Mouse (Mus musculus) heart, postnatal 25 days (tissue): ENCODE results near the gene Crygd. TPM values are rescaled to one million over a fixed set of nuclear protein-coding genes. Genes with fewer than 3 reads are reported as not detected.
"Not testable (repeated sequence)": the region's sequence is repeated elsewhere in the genome, so short reads cannot be mapped to it uniquely, and the experiment has no call there.

ENCODE experiments used
- DNase-seq: peaks from one replicate; pipeline ENCODE4 v3.0.0; 2022; ENCODE audit warnings: low spot score
- intact Hi-C: fragments of 180-260 bp; cut with DNase I; formaldehyde crosslinking; loops from one replicate; pipeline ENCODE4 v1.15.1; 2025
- total RNA-seq, 2 experiments: library from RNA; stranded (reverse); gene quantifications; 2 replicates each; pipeline ENCODE4 v1.2.3; 2021

Gene Crygd
- total RNA-seq: not detected

DNA sequence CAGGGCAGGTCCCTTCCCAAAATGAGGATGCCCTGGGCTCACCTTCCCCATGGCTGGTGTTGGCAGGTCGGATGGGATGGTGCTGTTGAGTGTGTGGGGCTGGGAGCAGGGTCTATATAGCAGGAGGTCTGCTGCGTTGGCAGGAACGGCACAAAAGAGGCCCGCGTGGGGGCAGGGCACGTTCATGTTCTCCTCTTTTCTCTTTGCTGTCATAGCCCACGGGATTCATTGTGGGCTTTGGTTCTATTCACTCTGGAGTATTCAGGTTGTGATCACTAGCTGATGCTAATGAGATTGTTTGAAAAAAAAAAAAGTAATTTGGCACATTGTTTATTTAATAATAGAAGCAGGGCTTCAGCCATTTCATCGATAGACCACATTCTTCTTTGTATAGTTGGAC is at the start of gene Crygd:
Crygd (minus strand) TSS at position 101 of the 400 bp plus-strand sequence.
- DNase-seq: no peak
- intact Hi-C loops: no loop called here

- intact Hi-C loops: loop anchor here (2.0 kb wide), 1 partner anchor 66 kb away; no protein-coding TSS in a partner anchor
- DNase-seq: no peak
These were observed 49.5 kb upstream of the Crygd start for GRCm38 (mm10) chr1:65112807-65113196.

DNA sequence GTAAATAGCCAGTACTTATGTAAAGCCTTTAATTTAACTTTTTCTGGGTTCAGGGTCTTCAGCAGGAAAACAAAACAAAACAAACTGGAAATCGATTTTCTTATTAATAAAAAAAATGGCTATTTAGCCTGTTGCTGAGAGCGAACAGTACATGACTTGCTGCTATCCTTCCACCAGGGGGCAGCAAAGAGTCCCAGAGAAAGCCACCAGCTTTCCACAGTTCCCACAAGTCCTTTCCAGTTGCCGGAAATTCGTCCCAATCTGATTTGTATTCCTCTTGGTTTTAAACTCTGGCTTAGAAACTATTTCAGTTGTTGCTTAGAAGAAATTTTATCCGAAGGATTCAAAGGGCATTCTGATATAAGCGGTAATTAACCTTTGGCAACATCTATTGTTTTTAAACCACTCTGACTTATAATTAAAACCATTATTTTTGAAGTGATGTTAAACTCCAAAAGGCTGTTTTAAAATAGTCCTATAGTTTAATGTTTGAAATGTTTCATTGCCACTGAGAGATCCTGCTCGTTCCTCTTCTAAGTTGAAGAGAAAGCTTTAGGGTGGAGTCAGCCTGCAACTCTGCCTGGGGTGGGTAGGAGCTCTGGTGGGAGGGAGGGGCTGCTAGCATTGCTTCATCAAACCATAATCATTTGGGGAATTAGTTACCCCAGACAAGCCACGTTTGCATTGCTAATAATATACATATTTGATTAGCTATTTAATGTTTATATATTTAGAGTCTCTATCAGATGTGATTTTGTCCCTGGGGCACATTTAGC is 49.0 kb upstream of the Crygd start:
- intact Hi-C loops: loop anchor here (2.0 kb wide), 1 partner anchor 67 kb away; no protein-coding TSS in a partner anchor

DNA sequence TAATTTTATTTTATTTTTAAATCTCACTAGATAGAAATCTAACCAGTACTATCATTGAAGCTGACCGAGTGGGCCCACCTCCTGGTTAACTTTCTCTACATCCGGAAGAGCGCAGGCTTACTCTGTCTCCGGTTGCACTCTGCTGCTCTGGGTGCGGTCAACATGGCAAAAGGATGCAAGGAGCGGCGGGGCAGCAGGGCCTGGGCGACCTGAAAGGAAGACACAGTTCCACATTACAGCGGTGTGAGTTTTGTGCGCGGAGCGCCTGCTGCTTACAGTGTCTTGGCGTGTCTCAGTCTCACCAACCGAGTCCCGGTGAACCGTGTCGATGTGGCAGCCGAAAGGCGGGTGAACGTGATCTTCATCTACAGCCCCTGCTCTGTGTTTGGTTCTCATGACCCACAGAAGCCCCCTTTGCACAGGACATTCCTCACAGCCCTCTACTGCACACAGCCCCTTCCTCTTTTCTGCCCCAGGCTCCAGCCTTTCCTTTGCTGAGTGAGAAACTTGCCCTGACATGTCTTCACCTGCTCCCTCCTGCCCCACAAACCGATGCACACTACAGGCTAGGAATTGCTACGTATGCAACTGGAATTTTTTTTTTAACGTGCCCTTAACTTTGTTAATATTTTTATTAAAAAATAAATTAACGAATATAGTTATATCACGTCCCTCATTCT is 46.6 kb upstream of the Crygd start:
- intact Hi-C loops: no loop called here

More for the DNA sequence above, 49.0 kb upstream of the Crygd start:
- DNase-seq: peak; percentile 16

DNA sequence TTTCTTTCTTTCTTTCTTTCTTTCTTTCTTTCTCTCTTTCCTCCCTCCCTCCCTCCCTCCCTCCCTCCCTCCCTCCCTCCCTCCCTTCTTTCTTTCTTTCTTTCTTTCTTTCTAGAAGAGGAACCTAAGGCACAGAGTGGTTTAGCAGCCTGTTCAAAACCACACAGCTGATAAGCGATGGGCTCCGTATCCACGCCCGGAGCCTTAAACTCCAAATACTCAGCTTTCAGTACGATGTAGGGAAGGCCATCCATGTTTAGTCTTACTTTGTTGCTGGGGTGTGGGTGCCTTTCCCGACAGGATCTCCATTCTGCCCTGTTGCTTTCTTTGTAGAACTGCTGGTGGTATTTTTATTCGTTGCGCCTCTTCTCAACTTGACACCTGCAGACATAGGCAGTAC is 45.9 kb upstream of the Crygd start:
- intact Hi-C loops: no loop called here
- DNase-seq: no peak

More for the DNA sequence above, 46.6 kb upstream of the Crygd start:
- no peak for DNase-seq

DNA sequence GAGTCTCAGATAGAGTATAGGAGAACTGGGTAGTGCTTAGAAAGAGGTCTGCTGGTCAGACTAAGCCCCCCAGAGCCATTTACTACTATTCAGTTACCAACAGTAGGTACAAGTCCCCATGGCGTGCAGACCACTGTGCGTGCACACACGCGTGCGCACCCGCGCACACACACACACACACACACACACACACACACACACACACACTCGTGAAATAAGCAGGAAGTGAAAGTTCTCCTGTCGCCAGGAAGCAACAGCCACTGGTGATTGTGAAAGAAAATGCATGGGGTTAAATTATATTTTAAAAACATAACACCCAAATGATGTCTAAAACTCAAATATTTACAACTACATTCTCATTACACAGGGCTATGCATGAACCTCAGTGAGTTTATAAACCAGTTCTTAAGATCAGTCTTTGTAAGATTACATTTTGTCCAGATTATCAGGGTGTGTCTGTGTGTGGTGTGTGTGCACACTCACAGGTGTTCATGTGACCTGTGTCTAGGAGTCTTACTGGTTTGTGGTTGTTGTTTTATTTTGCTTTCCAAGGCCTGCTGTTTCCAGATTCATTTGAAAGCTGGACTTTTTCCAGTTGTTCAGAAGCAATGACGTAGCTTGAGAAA is 44.5 kb upstream of the Crygd start:
- no peak for DNase-seq
- intact Hi-C loops: no loop called here

DNA sequence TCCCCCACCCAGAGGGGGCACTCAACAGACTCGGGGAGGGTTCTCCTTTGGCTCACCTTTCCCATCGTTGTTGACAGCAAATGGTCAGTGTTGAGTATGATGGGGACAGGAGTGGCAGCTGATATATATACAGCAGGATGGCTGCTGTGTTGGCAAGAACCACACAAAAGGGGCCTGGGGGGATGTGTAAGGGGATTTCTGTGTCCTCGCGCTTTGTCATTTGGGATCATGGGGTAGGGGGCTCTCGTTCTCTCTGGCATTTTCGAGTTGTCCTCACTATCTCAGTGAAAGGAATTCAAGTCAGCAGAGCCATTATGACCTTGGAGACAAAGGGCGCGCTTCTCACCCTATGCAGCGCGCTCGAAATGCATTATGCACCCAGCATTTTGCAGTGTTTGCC is 40.0 kb upstream of the Crygd start, which contains the start of gene Cryga:
Cryga (minus strand) TSS at position 101 of the 400 bp plus-strand sequence.
- intact Hi-C loops: no loop called here
- DNase-seq: no peak

DNA sequence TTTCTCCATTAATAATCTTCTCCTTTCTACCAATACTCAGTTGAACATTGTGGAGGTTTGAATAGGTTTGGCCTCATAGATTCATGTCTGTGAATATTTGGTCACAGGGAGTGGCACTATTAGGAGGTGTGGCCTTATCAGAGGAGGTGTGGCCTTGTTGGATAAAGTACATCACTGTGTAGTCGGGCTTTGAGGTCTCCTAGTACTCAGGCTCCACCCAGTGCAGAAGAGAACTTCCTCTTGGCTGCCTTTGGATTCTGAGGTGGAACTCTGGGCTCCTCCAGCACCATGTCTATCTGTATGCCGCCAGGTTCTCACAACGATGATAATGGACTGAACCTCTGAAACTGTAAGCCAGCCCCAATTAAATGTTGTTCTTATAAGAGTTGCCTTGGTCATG is 33.7 kb upstream of the Crygd start:
- DNase-seq: no peak
- intact Hi-C loops: no loop called here

DNA sequence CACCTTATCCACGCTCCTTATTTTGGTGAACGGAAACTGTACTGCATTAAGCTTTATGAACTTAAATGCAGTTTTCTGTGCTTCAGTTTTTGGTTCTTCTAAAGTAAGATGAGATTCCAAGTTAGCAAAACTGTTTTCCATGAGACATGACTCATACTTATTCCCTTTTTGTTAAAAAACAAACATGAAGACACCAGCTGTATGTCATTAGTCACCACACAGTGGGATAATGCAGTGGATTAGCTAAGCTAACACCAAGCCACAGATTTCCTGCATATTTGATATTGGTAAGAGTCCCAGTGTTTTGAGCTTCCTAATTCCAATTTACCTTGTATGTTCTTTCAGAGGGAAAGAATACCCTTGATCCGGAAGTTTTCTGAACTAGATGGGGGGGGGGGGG is 28.3 kb upstream of the Crygd start:
- DNase-seq: no peak
- intact Hi-C loops: no loop called here

GRCm38 (mm10) chr1:65090370-65090769 is 27.1 kb upstream of the Crygd start:
- intact Hi-C loops: no loop called here
- no peak for DNase-seq

- intact Hi-C loops: no loop called here
- DNase-seq: no peak
These were observed 25.5 kb upstream of the Crygd start for GRCm38 (mm10) chr1:65088567-65089356.

DNA sequence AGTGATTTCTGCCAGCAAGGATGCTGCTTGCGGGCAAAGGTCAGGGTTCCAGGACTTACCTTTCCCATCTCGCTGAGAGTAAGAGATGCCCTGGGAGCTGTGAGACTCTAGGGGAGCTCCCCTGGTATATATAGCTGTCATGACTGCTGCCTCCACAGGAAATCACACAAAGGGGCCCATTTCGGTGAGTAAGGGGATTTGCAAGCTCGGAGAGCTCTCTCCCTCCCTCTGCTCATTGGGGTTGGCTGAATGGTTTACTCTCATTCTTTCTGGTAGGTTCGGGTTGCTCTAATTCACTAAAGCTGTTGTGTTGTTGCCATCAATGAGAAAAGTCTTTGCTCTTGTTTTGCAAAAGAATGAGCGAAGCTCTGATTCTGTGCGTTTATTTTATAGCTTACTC is 18.9 kb upstream of the Crygd start, which contains the start of gene Crygb:
Crygb (minus strand) TSS at position 101 of the 400 bp plus-strand sequence.
- intact Hi-C loops: no loop called here
- DNase-seq: no peak

DNA sequence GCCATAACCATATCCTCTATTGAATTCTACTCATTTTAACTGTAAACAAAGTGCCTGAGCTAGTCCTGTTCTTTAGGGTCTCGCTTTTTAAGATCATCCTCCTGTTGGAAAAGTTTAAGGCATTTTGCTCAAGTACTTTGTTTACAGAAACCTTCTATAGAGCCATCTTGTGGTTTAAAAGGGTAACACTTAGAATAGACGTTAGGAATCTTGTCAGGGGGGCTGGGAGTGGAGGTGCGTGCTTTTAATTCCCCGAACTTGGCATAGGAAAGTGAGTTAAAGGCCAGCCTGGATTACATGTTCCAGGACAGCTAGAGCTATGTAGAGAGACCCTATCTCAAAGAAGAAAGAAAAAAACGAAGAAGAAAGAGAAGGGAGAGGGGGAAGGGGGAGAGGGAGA is 12.4 kb upstream of the Crygd start:
- intact Hi-C loops: no loop called here
- no peak for DNase-seq

DNA sequence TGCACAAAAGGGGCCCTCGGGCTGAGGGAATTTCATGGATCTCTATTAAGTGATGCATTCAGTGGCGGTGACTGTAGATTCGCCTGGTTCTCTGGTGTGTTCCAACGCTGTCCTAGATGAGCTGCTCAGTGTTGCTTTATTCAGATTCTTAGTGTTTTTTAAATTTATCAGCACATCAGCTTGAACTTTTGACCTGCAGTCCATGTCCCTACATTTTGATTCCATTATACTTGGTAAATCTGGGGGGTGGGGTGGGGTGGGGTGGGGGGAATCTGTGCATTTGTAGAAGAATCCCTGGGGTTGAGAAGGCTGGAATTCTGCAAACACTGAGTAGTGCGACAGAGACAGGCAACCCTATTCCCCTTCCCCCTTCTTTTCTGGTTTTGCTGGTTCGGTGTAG is 10.3 kb upstream of the Crygd start, which contains the start of gene Crygc:
Crygc (minus strand) TSS at position 101 of the 400 bp plus-strand sequence.
- DNase-seq: no peak
- intact Hi-C loops: no loop called here

DNA sequence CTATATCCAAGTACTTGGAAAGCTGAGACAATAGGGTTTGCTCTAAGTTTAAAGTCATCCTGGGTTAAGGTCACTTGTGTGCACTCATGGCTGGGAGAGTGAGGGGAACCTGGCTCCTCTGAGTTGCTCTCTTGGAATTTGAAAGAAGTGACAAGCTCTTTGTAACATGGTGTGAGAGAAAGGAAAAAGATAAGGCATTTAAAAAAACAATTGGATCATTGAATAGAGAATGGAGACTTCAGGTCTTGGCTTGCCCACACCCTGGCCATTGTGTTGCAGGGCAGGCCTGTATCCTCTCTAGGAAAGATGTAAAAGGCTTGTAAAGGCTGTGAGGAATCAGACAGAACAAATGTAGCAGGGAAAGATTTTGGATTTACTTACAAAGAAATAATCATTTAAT is 4.6 kb upstream of the Crygd start:
- intact Hi-C loops: no loop called here
- DNase-seq: no peak

- no peak for DNase-seq
- intact Hi-C loops: no loop called here
These were observed 949 bp upstream of the Crygd start for GRCm38 (mm10) chr1:65064201-65064600.

DNA sequence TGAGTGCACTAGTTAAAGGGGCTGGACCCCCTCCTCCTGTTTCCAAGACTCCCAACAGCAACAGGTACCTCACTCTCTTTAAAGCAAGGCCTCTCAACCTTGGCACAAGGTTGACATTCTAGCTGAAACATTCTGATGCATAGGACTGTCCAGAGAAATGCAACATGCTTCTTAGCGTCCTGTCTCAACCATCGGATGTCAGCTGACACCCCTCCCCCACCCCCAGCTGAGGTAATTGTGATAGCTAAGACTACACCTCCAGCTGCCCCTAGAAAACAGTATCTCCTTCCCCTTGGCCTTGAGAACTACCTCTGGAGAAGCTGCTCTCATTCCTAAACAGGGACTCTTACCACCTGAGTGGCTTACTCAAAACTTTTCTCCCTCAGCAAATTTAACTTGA is 11.1 kb downstream of the Crygd start:
- intact Hi-C loops: no loop called here
- no peak for DNase-seq

DNA sequence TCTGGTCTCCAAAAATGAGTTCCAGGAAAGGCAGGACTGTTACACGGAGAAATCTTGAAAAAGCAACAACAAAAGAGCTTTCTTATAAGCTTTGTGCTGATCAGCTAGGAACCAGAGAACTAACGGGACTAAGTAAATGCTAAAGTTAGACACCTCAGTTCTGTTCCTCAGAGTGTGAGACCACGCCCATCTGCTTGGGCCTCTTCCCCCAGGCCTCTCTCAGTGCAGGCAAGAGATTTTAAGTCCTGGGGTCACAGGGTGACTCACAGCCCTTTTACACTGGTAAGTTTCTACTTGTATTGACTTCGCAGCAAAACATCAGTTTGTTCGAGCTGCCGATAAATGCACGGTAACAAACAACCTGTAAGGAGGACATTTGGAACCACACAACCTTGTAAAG is 11.6 kb downstream of the Crygd start:
- intact Hi-C loops: no loop called here
- DNase-seq: no peak

DNA sequence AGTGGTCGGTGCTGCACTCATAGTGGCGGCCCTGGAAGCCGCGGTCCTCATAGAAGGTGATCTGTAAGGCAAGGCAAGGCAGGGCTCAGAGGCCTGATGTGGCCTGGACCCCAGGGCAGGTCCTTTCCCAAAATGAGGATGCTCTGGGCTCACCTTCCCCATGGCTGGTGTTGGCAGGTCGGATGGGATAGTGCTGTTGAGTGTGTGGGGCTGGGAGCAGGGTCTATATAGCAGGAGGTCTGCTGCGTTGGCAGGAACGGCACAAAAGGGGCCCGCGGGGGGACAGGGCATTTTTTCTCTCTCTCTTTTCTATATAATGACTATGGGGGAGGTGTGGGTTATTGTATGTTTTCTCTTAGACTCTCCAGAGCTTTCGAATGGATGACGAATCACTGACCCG is 12.3 kb downstream of the Crygd start, which contains the start of gene Cryge:
Cryge (minus strand) TSS at position 198 of the 400 bp plus-strand sequence.
- intact Hi-C loops: not testable (repeated sequence)

GRCm38 (mm10) chr1:65048781-65049180 is 14.5 kb downstream of the Crygd start:
- DNase-seq: no peak
- intact Hi-C loops: no loop called here

More for the DNA sequence above, 12.3 kb downstream of the Crygd start, which contains the start of gene Cryge:
- DNase-seq: not testable (repeated sequence)
